Mouse (Mus musculus) testis, postnatal 14 days (tissue): ENCODE measurements around the gene Flnb.

Source experiments
- DNase-seq: peaks from one replicate; pipeline ENCODE4 v3.0.0; 2021; ENCODE audit warnings: low spot score

Flnb gene

DNA sequence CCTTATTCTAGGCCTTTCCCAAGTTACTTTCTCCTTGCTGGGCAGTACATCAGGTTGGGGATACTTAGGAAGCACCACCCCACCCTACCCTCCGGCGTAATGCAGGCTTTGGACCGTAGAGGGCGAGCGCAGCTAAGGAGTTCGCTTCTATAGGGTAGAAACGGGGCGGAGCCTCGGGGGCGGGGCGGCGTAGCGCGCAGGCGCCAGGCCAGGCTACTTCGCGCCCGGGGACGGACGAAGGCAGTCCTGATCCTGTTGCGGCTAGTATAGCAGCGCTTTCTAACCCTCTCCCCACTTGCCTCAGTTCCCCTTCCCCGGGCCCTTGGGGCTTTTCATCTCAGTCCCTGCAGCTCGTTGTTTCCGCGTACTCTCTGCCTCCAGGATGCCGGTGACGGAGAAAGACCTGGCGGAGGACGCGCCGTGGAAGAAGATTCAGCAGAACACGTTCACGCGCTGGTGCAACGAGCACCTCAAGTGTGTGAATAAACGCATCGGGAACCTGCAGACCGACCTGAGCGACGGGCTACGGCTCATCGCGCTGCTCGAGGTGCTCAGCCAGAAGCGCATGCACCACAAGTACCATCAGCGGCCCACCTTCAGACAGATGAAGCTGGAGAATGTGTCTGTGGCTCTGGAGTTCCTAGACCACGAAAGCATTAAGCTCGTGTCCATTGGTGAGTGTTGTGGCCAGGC lies at the start of gene Flnb:
Flnb (plus strand) TSS at position 188 of the 693 bp plus-strand sequence.
- peak; percentile 89 for DNase-seq

- peak; percentile 13 for DNase-seq
Measured at GRCm38 (mm10) chr14:7773714-7774389, 43.9 kb upstream of the Flnb start.

DNA sequence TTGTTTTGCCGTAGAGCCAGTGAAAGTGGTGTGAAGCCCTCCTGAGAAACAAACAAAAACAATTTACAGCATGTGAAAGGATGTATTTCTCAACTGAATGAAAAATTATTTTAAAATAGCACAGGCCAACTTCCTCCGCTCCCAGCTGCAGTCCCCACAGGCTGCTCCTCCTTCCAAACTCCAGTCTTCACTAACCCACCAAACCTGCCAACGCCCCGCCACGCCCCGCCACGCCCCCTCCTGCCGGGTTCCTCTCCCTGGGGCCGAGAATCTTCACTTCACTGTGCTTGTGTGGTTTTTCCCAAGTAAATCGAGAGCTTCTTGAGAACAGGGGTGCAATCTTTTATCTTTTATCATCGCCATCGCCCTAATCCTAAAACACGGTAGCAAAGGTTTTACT lies 31.7 kb upstream of the Flnb start:
- DNase-seq, result no peak

DNA sequence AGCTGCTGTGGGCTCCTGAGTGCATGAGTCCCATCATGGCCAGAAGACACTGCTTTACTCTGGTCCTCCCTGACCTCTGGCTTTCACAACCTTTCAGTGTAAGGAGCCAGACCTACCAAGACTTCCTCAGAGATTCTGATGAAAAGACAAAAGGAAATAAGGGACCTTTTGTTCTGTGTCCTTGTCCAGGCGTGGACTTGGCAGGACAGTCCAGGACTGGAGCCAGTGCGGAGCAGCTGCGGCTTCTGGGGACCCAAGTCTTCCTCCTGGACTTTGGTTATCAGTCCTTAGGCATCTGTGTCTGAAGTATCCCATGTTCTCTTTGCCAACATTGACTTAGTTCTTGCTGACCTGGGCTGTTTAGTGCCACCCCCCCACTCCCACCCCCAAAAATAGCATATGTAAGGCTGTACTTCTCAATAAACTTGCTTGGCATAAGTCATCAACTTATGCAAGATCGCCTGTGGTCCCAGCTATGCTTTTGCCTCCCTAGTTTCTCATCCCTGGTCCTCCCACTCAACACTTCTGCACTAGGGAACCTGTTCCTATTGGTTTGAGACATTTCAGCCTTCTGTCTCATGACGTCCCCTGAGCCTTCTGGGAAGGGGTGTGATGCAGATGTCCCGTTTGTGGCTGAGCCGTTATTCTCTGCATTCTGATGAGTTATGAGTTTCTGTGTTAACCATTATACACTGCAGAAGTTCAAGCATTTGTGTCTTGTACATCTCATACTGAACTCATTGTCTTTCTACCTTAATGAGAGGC lies 28.3 kb upstream of the Flnb start:
- peak; percentile 63 for DNase-seq

DNA sequence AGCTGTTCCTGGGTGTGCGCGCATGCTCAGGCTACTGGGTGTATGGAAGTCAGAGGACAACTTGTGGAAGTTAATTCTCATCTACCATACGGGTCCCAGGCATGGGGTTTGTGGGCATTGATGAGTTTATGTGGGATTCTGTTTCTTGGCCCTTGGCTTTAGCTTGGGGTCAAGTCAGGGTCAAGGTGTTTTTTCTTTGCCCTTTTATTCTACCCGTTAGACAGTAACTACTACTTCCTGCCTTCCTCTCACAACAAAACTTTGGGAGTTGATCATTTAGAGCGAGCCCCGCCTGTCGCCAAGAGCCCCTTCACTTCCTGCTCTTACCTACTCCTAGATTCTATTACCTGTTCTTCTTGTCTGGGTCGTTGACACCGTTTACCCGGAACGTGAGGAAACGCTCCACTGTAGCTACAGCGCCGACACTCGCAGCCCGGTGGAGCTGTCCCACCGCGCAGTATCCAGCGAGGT lies 26.7 kb upstream of the Flnb start:
- no peak for DNase-seq

DNA sequence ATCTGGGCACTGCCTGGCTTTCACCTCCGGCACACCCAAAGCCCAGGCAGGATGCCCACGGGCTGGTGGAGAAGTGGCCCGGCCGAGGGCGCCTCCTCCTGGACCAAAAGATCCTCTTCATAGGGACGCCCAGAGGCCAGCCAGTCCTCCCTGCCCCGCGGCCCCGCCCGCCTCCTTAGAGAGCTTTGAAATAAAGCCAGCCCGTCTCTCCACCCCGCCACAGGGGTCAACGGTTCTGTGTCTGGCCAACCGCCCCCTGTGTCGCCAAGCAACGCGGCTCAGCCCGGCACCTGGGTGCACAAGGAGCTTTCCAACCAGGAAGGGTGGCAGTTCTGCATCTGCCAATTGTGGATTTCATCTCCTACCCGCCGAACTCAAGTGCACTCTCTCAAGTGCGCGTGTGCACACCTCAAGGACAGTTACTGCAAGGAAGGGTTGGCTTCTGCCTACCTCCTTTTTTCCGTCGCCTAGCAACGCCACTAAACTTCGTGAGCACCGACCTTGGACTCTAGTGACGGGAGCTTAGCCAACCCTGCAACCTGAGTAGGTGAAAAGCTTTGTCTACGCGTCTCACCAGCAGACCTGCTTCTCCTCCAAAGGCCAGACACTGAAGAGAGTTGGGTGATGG lies 26.1 kb upstream of the Flnb start, which contains the start of gene Gm26661:
Gm26661 (plus strand) TSS at position 56 of the 628 bp plus-strand sequence.
- DNase-seq, result peak; percentile 71

DNA sequence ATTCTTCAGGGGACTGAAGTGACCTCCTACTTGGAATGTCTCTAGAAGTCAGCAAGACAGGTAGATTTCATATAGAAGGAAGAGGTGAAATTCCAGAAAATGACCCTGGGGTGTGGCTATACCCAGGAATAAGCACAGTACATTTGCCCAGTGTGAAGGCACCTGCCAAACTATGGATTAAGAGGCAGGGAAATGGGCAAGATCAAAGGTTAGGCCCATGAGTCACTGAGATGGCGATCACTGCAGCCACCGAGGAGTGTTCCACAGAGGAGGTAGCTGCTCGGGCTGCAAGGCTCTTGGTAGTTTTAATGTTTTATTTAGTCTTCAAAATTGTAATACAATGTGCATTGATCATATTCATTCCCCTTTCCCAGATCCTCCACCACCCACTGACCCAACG lies 21.8 kb upstream of the Flnb start:
- DNase-seq, result no peak

GRCm38 (mm10) chr14:7800611-7801010 lies 17.1 kb upstream of the Flnb start:
- DNase-seq, result no peak

DNA sequence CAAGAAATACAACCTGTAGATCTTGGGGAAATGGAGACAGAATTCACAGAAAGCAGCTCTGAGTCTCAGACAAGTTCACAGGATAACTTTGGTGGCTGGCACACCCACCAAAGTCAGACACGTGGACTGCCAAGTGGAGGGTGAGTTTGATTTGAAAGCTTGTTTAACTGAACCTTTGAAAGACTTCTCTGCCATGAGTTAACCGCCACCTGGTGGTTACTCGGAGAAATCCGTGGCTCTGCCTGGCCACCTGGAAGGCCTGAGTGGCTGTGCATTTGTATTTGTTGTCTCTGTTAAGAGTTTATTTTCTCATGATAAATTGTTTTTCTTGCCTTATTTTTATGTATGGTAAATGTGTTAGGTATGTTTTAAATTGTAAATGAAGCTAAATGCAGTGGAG lies 15.9 kb upstream of the Flnb start:
- DNase-seq, result no peak

DNA sequence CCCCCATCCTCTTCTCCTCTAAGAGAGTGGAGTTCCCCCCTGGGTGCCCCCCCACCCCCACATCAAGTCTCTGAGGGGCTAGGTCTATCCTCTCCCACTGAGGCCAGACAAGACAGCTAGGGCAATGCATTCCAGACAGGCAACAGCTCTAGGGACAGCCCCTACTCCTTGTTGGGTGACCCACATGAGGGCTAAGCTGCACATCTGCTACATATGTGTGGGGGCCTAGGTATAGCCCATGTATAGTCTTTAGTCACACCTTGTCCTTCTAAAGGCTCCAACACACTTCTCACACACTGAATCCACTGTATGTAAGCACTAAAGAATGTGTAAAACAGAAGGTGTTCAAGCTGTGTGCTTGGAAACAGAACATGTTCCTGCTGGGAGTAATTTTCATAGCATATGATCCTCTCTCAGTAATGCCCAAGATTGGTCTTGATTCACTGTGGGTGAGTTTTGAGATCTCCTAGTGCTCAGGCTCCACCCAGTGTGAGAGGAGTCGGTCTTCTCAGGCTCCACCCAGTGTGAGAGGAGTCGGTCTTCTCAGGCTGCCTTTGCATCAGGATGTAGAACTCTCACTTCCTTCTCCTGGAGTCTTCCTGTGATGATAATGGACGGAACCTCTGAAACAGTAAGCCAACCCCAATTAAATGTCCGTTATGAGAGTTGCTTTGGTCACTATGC lies 13.7 kb upstream of the Flnb start:
- no peak for DNase-seq

DNA sequence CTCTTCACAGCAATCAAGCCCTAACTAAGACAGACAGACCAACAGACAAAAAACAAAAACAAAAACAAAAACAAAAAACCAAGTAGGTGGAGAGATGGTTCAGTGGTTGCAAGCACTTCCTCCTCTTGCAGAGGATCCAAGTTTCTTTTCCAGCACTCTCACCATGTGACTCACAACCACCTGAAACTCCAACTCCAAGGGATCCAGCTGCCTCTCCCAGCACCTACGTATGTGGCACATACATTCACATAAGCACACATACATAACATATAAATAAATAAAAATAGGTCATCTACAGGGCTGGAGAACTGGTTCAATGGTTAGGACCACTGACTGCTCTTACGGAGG lies 13.2 kb upstream of the Flnb start:
- no peak for DNase-seq

DNA sequence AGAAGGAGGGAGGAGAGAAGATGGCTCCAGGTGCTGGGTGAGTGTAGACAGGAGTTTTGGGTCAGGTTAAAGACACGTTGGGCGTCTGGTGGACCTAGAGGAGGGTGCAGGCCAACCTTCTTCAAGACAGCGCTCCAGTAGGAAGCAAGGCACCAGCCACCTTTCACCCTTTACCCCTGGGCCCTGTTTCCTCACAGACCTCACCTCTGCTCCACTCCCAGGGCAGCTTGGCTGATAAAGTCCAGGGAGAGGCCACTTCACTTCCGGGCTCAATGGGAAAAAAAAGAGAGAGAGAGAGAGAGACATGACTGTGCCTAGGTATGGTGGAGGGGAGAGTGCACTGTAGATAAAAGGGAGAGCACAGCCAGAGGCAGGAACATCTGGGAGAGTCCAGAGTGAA lies 10.0 kb upstream of the Flnb start:
- no peak for DNase-seq

DNA sequence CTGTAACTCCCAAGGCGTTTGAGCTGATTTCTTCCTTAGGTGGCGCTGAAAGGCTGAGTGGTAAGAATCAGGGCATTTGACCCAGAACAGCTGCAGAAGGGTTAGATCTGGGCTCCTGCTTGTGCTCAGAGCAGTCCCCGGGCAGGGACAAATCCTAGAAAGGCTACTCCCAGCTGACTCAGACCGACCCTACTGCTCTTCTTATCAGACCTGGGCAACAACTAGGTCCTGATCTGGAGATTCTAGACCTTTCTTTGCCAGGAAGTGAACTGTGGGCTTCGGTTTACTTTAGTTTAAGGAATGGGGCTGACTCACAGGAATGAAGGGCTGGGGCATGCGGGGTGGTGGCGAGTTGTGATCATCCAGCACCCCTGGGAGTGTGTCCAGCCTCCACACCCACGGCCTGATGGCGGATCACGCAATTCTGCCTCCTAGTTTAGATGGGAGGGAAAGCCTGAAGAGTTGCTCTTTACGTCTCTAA lies 9.2 kb upstream of the Flnb start:
- DNase-seq, result no peak

DNA sequence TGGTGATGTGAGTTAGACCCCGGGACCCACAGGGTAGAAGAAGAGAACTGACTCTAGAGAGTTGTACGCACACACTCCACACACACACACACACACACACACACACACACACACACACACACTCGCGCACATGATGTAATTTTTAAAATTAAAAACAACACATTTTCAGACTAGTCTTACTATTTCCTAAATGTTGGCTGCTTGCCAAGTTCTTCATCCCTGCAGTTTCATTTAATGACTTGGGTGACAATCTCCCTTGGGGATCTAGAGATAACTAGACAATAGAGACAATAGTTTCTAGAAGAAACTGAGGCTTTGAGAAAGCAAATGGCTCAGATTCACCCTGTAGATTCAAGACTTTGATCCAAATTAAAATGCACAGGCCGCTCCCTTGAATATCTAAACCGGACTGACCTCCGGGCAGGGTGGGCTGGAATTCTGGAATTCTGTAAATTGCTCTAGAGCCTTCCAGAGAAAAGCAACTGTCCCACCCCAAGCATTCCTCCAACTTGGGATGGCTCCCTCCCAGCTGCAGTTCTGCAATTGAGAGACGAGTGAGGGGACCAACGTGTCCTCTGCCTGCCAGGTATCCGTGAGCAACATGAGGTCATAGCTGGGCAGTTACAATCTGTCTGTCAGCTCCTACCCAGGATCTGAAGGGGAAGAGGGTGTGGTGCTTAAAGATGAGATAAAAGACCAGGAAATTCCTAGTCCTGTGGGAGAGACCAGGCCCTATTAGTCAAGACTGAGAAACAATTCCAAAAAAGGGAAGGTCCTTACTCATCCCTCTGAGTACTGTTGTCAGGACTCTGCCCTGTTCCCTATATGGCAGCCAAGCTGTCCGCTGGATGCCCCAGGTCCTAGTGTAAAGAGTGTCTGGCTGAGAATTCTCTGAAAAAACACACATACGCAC lies 8.5 kb upstream of the Flnb start:
- DNase-seq, result no peak

GRCm38 (mm10) chr14:7818463-7819121 lies 835 bp downstream of the Flnb start:
- no peak for DNase-seq

GRCm38 (mm10) chr14:7819446-7819845 lies 1.7 kb downstream of the Flnb start:
- no peak for DNase-seq

GRCm38 (mm10) chr14:7821341-7821740 lies 3.6 kb downstream of the Flnb start:
- DNase-seq, result no peak

- no peak for DNase-seq
Measured at GRCm38 (mm10) chr14:7822693-7823092, 4.9 kb downstream of the Flnb start.

- DNase-seq, result no peak
Measured at GRCm38 (mm10) chr14:7824651-7825268, 7.0 kb downstream of the Flnb start.
